Mouse (Mus musculus): ENCODE measurements around the gene Cacnb1. TPM values are rescaled to one million over a fixed set of nuclear protein-coding genes. Genes with fewer than 3 reads are reported as not detected.

Cacnb1 gene
- polyA plus RNA-seq, 1 experiment from 2014 or later, result 38.2 TPM

DNA sequence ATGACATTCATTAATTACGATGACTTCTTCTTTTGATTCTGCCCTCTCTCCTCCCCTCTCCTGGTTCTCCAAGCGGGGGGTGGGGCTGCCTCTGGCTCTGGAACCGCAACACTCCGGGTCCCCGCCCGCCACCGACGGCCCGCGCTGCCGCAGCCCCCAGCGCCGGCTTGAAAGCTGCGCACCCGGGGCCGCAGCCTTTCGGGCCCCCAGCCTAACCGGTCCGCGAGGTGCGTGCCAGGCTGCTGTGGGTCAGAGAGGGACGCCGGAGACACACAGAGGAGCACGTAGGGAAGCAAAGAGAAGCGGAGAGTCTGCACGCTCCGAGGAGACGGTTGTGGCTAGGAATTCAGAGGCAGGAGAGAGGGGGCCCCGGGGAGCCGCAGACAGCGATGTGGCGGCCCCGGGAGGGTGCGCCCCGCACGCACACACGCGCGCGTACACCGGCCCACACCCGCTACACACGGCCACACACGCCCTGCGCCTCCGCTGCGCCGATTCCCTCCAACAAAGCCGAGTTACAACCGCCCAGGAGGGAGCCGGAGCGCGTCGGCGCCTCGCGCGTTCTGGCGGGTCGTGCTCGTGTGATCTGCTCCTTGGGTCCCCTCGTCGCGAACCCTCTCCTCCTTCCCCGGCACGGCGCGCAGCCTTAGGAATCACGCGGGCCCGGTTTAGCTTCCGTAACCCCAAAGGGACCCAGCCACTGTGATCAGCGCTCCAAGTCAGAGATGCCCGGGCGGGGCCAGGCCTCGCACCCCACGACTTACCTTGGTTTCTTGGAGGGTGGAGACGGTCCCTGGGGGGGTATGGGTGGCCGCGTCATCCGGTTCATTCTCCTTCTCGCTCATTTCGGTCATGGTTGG lies 29.5 kb upstream of the Cacnb1 start:
- ATAC-seq (ENCODE audit: low FRiP score, low read depth), result peak; percentile 42
- H3K4me1 ChIP-seq, result peaks cover 30% of the 10 kb centered on the region
- peak overlapping the region; percentile 49 for H3K4me3 ChIP-seq
- H3K27ac ChIP-seq, result no peak overlapping the region; the same call in 1 of the 2 replicates
- H3K9me3 ChIP-seq, result no peaks in the 10 kb centered on the region
- H3K27me3 ChIP-seq (replicated peaks), result peaks cover 44% of the 10 kb centered on the region
- H3K36me3 ChIP-seq, result no peaks in the 10 kb centered on the region
- WGBS, result under 1% methylated on average over 83 of the region's 83 CpGs
- H3K4me2 ChIP-seq (replicated peaks), result peak overlapping the region; percentile 68
- peak overlapping the region; percentile 75 for H3K9ac ChIP-seq

DNA sequence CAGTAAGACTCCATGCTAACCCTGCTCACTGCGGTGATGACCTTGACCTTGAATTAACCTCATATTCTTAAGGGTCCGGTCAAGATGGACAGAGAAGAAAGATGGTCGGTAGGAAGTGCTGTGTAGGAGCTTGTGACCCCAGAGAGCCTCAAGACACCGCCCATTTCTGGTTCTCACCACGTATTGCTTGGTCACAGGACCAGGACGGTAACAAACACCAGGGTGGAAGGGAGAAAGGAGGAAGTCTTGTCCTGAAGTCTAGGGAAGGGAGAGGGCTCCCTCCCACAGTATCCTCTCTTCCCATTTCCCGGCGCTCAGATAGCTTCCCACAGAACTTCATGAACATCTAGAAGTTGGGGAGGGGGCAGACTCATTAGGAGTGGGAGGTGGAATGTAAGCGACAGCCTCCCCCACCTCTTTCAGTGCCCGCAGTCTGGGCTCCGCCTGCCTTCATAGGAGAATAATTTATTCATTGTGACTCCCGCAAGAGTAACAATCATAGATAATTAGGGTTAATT lies 28.8 kb upstream of the Cacnb1 start:
- Histone ChIP-seq H3K9me3 (no peaks in the 10 kb centered on the region), H3K4me3 (peak overlapping the region; percentile 49), H3K27ac (no peak overlapping the region), H3K4me1 (peaks cover 28% of the 10 kb centered on the region), H3K36me3 (no peaks in the 10 kb centered on the region), H3K27me3 (replicated peaks) (peaks cover 44% of the 10 kb centered on the region), H3K9ac (peak overlapping the region; percentile 75; the same call in 1 of the 2 replicates), H3K4me2 (replicated peaks) (peak overlapping the region; percentile 68)
- WGBS, result 7% methylated on average over 12 of the region's 12 CpGs
- ATAC-seq (ENCODE audit: low FRiP score, low read depth), result no peak

DNA sequence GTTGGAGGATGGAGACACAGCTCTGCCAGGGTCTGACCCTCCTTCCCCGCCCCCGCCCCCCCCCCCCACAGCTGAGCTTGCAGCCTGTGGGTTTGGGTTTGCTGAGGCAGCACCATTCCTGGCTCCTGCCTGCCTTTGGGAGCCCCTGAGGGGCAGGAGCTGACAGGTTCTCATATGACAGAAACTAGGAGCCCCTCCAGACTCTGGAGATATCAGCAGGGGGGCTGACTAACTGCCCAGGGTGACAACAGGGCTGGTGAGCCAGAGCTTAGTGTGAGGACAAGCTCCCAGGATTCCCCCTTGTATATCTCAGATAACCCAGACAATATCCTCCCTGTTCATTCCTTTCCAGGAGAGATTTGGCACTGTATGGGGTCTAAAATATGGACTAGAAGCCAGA lies 28.1 kb upstream of the Cacnb1 start:
- no peak for ATAC-seq (ENCODE audit: low FRiP score, low read depth)
- no peak overlapping the region for H3K27ac ChIP-seq
- H3K9me3 ChIP-seq, result no peaks in the 10 kb centered on the region
- no peak overlapping the region for H3K9ac ChIP-seq
- peaks cover 44% of the 10 kb centered on the region for H3K27me3 ChIP-seq (replicated peaks)
- WGBS, result 20% methylated on average over 2 of the region's 2 CpGs
- H3K4me1 ChIP-seq, result peaks cover 28% of the 10 kb centered on the region
- no peaks in the 10 kb centered on the region for H3K36me3 ChIP-seq
- peak overlapping the region; percentile 68; the same call in 1 of the 2 replicates for H3K4me2 ChIP-seq (replicated peaks)
- no peak overlapping the region for H3K4me3 ChIP-seq

DNA sequence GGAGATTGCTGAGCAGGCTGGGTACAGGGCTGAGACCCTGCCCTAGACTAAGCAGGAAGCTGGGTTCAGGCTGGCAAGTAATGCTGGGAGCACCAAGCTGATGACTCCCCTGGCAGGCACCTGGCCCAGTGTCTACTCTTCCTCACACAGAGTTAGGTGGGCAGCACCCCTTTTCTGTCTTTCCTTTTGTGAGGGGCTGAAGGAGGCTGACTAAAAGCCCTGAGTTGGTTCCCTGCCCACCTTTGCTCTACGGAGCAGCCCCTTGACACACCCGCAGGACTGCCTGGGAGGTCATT lies 27.6 kb upstream of the Cacnb1 start:
- H3K4me1 ChIP-seq, result peaks cover 28% of the 10 kb centered on the region
- no peak overlapping the region for H3K9ac ChIP-seq
- 0 out of 2 replicates have a peak overlapping the region, but pooled peaks have one; percentile 68 for H3K4me2 ChIP-seq (replicated peaks)
- H3K27me3 ChIP-seq (replicated peaks), result peaks cover 41% of the 10 kb centered on the region
- H3K36me3 ChIP-seq, result no peaks in the 10 kb centered on the region
- no peak overlapping the region for H3K27ac ChIP-seq
- no peak overlapping the region for H3K4me3 ChIP-seq
- 14% methylated on average over 2 of the region's 2 CpGs for WGBS
- no peak for ATAC-seq (ENCODE audit: low FRiP score, low read depth)
- no peaks in the 10 kb centered on the region for H3K9me3 ChIP-seq

DNA sequence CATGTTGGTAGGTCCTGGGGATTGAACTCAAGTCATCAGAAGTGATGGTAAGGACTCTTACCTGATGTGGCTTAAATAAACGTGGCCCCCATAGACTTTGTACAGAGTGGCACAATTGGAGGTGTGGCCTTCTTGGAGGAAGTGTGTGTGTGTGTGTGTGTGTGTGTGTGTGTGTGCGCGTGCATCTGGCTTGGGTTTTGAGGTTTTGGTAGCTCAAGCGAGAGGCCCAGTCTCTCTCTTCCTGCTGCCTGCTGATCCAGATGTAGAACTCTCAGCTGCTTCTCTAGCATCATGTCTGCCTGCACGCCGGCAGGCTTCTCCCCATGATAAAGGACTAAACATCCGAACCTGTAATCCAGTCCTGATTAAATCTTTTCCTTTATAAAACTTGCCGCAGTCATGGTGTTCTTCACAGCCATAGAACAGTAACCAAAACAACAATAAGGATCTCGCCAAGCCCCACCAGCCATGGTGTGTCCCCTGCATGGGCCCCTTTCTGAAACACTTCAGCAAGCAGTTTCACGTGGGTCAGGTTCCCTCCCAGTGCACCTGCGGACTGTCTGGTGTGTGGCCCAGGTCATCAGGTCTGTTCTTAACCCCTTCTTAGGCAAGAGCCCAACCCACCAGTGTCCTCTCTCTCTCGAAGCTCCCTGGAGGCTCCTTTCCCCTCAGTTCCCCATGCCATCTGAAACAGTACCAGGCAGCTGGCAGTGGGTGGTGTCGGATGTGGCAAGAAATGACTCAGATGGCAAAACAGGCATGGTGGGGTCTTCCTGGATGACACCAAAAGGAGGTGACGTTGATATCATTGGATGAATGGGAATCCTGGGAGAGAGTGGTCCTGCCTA lies 27.1 kb upstream of the Cacnb1 start:
- no peak overlapping the region for H3K27ac ChIP-seq
- no peak for ATAC-seq (ENCODE audit: low FRiP score, low read depth)
- 0 out of 2 replicates have a peak overlapping the region, but pooled peaks have one; percentile 33 for H3K9ac ChIP-seq
- H3K4me3 ChIP-seq, result no peak overlapping the region
- no peaks in the 10 kb centered on the region for H3K36me3 ChIP-seq
- H3K4me2 ChIP-seq (replicated peaks), result no peak overlapping the region
- WGBS, result 81% methylated on average over 14 of the region's 14 CpGs
- no peaks in the 10 kb centered on the region for H3K9me3 ChIP-seq
- H3K27me3 ChIP-seq (replicated peaks), result peaks cover 35% of the 10 kb centered on the region
- peaks cover 28% of the 10 kb centered on the region for H3K4me1 ChIP-seq

DNA sequence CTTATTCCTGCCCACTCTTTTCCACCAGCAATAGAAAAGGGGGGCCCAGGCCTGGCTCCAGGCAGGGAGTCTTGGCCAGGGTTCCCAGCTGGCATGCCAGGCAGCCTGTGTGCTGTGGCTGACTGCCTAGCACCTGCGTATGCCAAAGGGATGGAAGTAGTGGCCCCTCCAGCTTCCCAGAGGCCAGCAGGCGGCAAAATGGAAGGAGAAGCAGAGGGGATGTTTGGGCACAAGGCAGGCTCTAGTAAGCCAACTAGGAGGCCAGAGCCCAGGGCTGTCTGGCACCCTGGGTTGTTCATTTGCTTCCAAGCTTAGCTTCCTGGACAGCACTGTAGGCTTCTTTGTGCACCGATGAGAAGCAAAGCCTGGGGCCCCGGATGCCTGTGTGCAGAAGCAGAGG lies 24.9 kb upstream of the Cacnb1 start:
- no peak overlapping the region for H3K27ac ChIP-seq
- 83% methylated on average over 4 of the region's 4 CpGs for WGBS
- H3K36me3 ChIP-seq, result no peaks in the 10 kb centered on the region
- no peak for ATAC-seq (ENCODE audit: low FRiP score, low read depth)
- H3K27me3 ChIP-seq (replicated peaks), result peaks cover 28% of the 10 kb centered on the region
- no peaks in the 10 kb centered on the region for H3K9me3 ChIP-seq
- peaks cover 24% of the 10 kb centered on the region for H3K4me1 ChIP-seq
- no peak overlapping the region for H3K9ac ChIP-seq
- no peak overlapping the region for H3K4me3 ChIP-seq
- H3K4me2 ChIP-seq (replicated peaks), result no peak overlapping the region

DNA sequence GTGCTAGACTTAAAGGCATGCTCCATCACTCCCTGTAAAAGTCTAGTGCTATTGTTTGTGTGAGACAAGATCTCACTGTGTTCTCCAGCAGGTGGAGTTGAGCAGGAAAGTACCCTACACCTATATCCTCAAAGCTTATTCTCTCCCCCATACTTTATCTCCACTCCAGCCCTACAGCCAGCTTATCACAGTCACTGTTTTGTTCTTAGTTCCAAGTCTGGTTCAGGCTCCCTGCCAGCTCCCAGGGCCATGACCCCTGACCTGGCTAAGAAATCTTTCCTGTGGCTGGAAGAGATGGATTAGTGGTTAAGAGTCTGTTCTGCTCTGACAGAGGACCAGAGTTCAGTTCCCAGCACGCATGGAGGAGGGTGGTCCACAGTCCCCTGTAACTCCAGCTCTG lies 23.6 kb upstream of the Cacnb1 start:
- Histone ChIP-seq H3K36me3 (peaks cover 3% of the 10 kb centered on the region; the same call in 1 of the 2 replicates), H3K4me1 (peaks cover 12% of the 10 kb centered on the region), H3K27me3 (replicated peaks) (peaks cover 16% of the 10 kb centered on the region), H3K27ac (no peak overlapping the region), H3K4me2 (replicated peaks) (no peak overlapping the region), H3K4me3 (no peak overlapping the region), H3K9me3 (no peaks in the 10 kb centered on the region), H3K9ac (no peak overlapping the region)
- ATAC-seq (ENCODE audit: low FRiP score, low read depth), result no peak
- WGBS, result 67% methylated on average over 1 of the region's 1 CpGs

DNA sequence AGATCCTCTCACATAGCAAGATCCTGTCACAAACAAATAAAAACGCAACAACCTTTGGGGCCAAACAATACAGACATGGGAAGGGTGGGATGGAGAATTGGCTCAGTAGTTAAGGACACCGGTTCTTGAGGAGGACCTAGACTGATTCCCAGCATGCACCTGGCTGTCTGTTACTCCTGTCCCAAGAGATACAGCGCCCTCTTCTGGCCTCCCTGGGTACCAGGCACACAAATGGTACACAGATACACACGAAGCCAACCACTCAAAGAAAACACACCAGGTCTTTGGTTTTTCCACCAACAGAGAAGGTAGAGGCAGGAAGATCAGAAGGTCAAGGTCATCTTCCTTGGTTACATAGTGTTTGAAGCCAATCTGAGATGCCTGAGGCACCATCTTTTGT lies 22.8 kb upstream of the Cacnb1 start:
- H3K27ac ChIP-seq, result no peak overlapping the region
- H3K36me3 ChIP-seq, result peaks cover 7% of the 10 kb centered on the region; the same call in 1 of the 2 replicates
- H3K27me3 ChIP-seq (replicated peaks), result peaks cover 7% of the 10 kb centered on the region
- peaks cover 3% of the 10 kb centered on the region; the same call in 1 of the 2 replicates for H3K4me1 ChIP-seq
- H3K4me2 ChIP-seq (replicated peaks), result no peak overlapping the region
- no peak overlapping the region for H3K4me3 ChIP-seq
- H3K9ac ChIP-seq, result no peak overlapping the region
- 63% methylated on average over 4 of the region's 4 CpGs for WGBS
- no peak for ATAC-seq (ENCODE audit: low FRiP score, low read depth)
- no peaks in the 10 kb centered on the region for H3K9me3 ChIP-seq

DNA sequence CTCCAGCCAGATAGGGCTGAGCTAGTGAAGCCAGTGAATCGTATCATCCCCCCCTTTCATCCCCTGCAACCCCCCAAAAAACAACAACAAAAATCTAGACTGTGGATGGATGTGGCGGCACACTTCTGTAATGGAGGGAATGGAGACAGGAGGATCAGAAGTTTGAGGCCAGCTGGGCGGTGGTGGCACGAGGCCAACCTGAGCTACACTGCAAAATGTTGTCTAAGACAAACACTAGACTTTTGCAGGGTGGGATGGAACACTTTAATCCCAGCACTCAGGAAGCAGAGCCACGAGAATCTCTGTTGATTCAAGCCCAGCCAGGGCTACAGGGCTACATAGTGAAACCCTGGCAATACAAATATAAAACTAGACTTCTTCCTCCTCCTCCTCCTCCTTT lies 21.2 kb upstream of the Cacnb1 start:
- 85% methylated on average over 5 of the region's 5 CpGs for WGBS
- H3K4me1 ChIP-seq, result no peaks in the 10 kb centered on the region

DNA sequence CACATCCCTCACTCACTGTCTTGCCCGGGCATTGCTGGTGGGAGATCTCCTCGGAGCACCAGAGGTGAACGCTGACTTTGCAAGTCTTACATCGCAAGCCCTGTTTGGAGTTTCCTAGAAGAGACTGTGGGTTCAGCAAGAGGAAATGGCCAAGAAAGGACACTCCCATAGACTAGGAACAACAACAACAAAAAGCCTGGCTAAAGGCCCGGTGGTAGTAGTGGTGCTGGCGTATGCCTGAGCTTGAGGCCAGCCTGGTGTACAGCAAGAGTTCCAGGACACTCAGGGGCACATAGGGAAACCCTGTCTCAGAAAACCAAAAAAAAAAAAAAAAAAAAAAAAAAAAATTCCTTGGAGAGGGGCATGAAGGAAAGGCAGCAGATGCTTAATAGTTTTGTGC lies 19.9 kb upstream of the Cacnb1 start:
- H3K27me3 ChIP-seq (replicated peaks), result 0 out of 2 replicates have a peak, but pooled peaks cover 5% of the 10 kb centered on the region
- no peaks in the 10 kb centered on the region for H3K9me3 ChIP-seq
- H3K9ac ChIP-seq, result no peak overlapping the region
- no peak for ATAC-seq (ENCODE audit: low FRiP score, low read depth)
- H3K36me3 ChIP-seq, result peaks cover 13% of the 10 kb centered on the region; the same call in 1 of the 2 replicates
- 86% methylated on average over 6 of the region's 6 CpGs for WGBS
- H3K4me1 ChIP-seq, result no peaks in the 10 kb centered on the region
- H3K27ac ChIP-seq, result no peak overlapping the region
- no peak overlapping the region for H3K4me3 ChIP-seq
- H3K4me2 ChIP-seq (replicated peaks), result no peak overlapping the region

More for the DNA sequence above, 21.2 kb upstream of the Cacnb1 start:
- Histone ChIP-seq H3K36me3 (peaks cover 13% of the 10 kb centered on the region; the same call in 1 of the 2 replicates), H3K9me3 (no peaks in the 10 kb centered on the region), H3K9ac (0 out of 2 replicates have a peak overlapping the region, but pooled peaks have one; percentile 8), H3K27ac (no peak overlapping the region), H3K4me2 (replicated peaks) (no peak overlapping the region), H3K4me3 (no peak overlapping the region), H3K27me3 (replicated peaks) (no peaks in the 10 kb centered on the region)
- ATAC-seq (ENCODE audit: low FRiP score, low read depth), result no peak

DNA sequence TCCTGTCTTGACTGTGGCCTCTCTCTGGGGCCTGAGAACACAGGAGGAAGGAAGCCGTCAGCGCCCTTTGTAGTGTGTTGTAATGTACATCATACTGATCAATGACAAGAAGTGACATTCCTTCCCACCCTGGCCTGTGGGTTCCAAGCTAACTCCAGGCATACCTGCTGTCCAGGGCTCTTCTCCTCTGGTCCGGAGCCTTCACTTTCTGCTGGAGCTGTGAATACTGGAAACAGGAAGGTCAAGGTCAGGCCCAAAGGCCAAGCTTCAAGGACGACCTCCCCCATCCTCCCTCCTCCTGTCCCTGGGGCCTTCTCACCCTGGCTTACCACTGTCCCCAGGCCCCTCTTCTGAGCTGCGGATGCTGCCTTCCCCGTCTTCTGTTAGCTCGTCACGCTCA lies 18.1 kb upstream of the Cacnb1 start:
- no peak overlapping the region for H3K27ac ChIP-seq
- 74% methylated on average over 8 of the region's 8 CpGs for WGBS
- H3K27me3 ChIP-seq (replicated peaks), result peaks cover 13% of the 10 kb centered on the region; the same call in 1 of the 2 replicates
- H3K9ac ChIP-seq, result no peak overlapping the region
- no peak overlapping the region for H3K4me2 ChIP-seq (replicated peaks)
- ATAC-seq (ENCODE audit: low FRiP score, low read depth), result no peak
- H3K9me3 ChIP-seq, result no peaks in the 10 kb centered on the region
- H3K4me3 ChIP-seq, result no peak overlapping the region
- peaks cover 7% of the 10 kb centered on the region for H3K4me1 ChIP-seq
- peaks cover 13% of the 10 kb centered on the region; the same call in 1 of the 2 replicates for H3K36me3 ChIP-seq

DNA sequence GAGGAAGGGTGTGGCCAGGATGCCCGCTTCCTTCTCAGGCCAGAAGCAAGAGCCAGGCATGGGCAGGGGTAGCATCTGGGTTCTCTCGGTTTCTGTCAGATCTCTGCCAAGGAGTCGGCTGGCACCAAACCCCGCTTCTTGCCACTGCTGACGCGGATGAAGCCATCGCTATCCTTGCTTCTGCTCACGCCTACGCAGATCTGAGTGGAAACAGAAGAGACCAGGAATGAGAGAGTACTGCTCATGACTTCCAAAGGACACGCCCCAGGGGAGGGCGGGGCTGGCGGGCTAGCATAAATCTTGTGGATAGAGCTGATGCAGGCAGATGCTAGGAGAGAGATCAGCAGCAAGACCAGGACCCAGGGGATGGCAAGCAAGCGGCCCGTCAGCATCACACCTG lies 15.0 kb upstream of the Cacnb1 start:
- H3K4me2 ChIP-seq (replicated peaks), result no peak overlapping the region
- H3K4me3 ChIP-seq, result no peak overlapping the region
- H3K27ac ChIP-seq, result no peak overlapping the region
- H3K27me3 ChIP-seq (replicated peaks), result peaks cover 13% of the 10 kb centered on the region; the same call in 1 of the 2 replicates
- WGBS, result 68% methylated on average over 14 of the region's 14 CpGs
- H3K36me3 ChIP-seq, result peaks cover 13% of the 10 kb centered on the region; the same call in 1 of the 2 replicates
- no peaks in the 10 kb centered on the region for H3K9me3 ChIP-seq
- no peak for ATAC-seq (ENCODE audit: low FRiP score, low read depth)
- no peak overlapping the region for H3K9ac ChIP-seq
- H3K4me1 ChIP-seq, result peaks cover 20% of the 10 kb centered on the region
